Mouse (Mus musculus) MEL (cell line): ENCODE data around the gene Mab21l1.

Experiments
- BHLHE40 ChIP-seq: IDR thresholded peaks from 2 replicates; pipeline ENCODE4 v1.6.1; 2012; ENCODE audit warnings: low read depth, mild to moderate bottlenecking, inconsistent platforms, low read length, improper control_type of control experiment, borderline replicate concordance
- CHD1 ChIP-seq: IDR thresholded peaks from 2 replicates; pipeline ENCODE4 v1.6.1; 2012; ENCODE audit warnings: low read depth, mild to moderate bottlenecking, inconsistent platforms, low read length, improper control_type of control experiment
- CTCF ChIP-seq, 3 experiments: IDR thresholded peaks in 2 of 3; conservative IDR thresholded peaks in 1 of 3; 2 replicates each; pipeline ENCODE4 v1.5.1; 2011 to 2012; ENCODE audit warnings: low read length in 3 of 3, low read depth in 2 of 3, mild to moderate bottlenecking in 2 of 3, improper control_type of control experiment in 1 of 3, inconsistent platforms in 1 of 3, mixed read lengths in 1 of 3, moderate library complexity in 1 of 3; ENCODE audit not compliant: control insufficient read depth in 1 of 3, insufficient read depth in 1 of 3, poor library complexity in 1 of 3, severe bottlenecking in 1 of 3
- EP300 ChIP-seq, 2 experiments: IDR thresholded peaks; 2 replicates each; pipeline ENCODE4 v1.6.1; 2011; ENCODE audit warnings: improper control_type of control experiment in 2 of 2, low read length in 2 of 2, low read depth in 1 of 2, mild to moderate bottlenecking in 1 of 2
- KAT2A ChIP-seq: conservative IDR thresholded peaks from 2 replicates; pipeline ENCODE4 v1.6.1; 2012; ENCODE audit warnings: low read depth, low read length, improper control_type of control experiment, inconsistent platforms
- MAFK ChIP-seq: IDR thresholded peaks from 2 replicates; pipeline ENCODE4 v1.6.1; 2011; ENCODE audit warnings: low read depth, mild to moderate bottlenecking, low read length, improper control_type of control experiment, borderline replicate concordance
- MAX ChIP-seq: IDR thresholded peaks from 2 replicates; pipeline ENCODE4 v1.6.1; 2011; ENCODE audit warnings: low read length, improper control_type of control experiment
- POLR2A ChIP-seq, 2 experiments: IDR thresholded peaks; 2 replicates each; pipeline ENCODE4 v1.6.1; 2011 to 2012; ENCODE audit warnings: low read length in 2 of 2, mild to moderate bottlenecking in 2 of 2, control low read depth in 1 of 2, improper control_type of control experiment in 1 of 2, low read depth in 1 of 2, moderate library complexity in 1 of 2; ENCODE audit not compliant: control insufficient read depth in 1 of 2, insufficient read depth in 1 of 2, poor library complexity in 1 of 2

DNA sequence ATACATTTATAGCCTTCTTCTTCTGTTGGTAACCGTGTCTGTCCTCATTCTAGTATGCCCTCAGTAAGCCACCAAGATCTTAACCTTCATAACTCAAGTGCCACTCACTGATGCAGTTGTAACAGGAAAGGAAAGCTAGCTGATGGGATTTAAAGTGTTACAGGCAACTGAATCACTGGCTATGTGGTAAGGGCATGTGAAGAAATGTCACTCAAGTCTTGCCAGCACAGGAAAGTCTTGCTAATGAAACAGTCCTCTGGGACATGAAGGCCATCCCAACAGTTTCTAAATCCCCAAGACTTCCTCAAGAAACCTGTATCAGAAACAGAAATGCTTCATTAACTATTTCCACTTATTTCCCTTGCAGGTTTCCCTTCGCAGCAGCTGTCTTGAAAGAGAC, 13.7 kb upstream of the Mab21l1 start:
- no peak for TF ChIP-seq POLR2A (IDR thresholded peaks at IDR 0.05; ENCODE audit: control insufficient read depth in 1 of 2, insufficient read depth in 1 of 2, low read depth in 1 of 2, low read length in 2 of 2, poor library complexity in 1 of 2)
- no peak for TF ChIP-seq EP300 (IDR thresholded peaks at IDR 0.05; ENCODE audit: low read depth in 1 of 2, low read length in 2 of 2)
- no peak for TF ChIP-seq CTCF (IDR thresholded peaks at IDR 0.05 in 2 of 3, conservative IDR thresholded peaks at IDR 0.05 in 1 of 3; ENCODE audit: control insufficient read depth in 1 of 3, insufficient read depth in 1 of 3, low read depth in 2 of 3, low read length in 3 of 3, poor library complexity in 1 of 3, severe bottlenecking in 1 of 3)
- TF ChIP-seq MAX: no peak
- no peak for TF ChIP-seq BHLHE40
- TF ChIP-seq MAFK: no peak
- no peak for TF ChIP-seq CHD1
- TF ChIP-seq KAT2A: no peak
